Mouse (Mus musculus) MEL (cell line): Measurements from ENCODE around the gene Gm3435.
"Not testable (repeated sequence)": the region's sequence is repeated elsewhere in the genome, so short reads cannot be mapped to it uniquely, and the experiment has no call there.

Experiments
- BHLHE40 ChIP-seq: IDR thresholded peaks from 2 replicates; pipeline ENCODE4 v1.6.1; 2012; ENCODE audit warnings: low read depth, mild to moderate bottlenecking, inconsistent platforms, low read length, improper control_type of control experiment, borderline replicate concordance
- CTCF ChIP-seq, 3 experiments: IDR thresholded peaks in 2 of 3; conservative IDR thresholded peaks in 1 of 3; 2 replicates each; pipeline ENCODE4 v1.5.1; 2011 to 2012; ENCODE audit warnings: low read length in 3 of 3, low read depth in 2 of 3, mild to moderate bottlenecking in 2 of 3, improper control_type of control experiment in 1 of 3, inconsistent platforms in 1 of 3, mixed read lengths in 1 of 3, moderate library complexity in 1 of 3; ENCODE audit not compliant: control insufficient read depth in 1 of 3, insufficient read depth in 1 of 3, poor library complexity in 1 of 3, severe bottlenecking in 1 of 3
- GABPA ChIP-seq: IDR thresholded peaks from 2 replicates; pipeline ENCODE4 v1.6.1; 2012; ENCODE audit warnings: low read depth, mild to moderate bottlenecking, inconsistent platforms, low read length, improper control_type of control experiment, moderate library complexity
- GATA1 ChIP-seq: IDR thresholded peaks from 2 replicates; pipeline ENCODE4 v1.6.1; 2011; ENCODE audit warnings: low read depth, low read length, improper control_type of control experiment
- POLR2A ChIP-seq, 2 experiments: IDR thresholded peaks; 2 replicates each; pipeline ENCODE4 v1.6.1; 2011 to 2012; ENCODE audit warnings: low read length in 2 of 2, mild to moderate bottlenecking in 2 of 2, control low read depth in 1 of 2, improper control_type of control experiment in 1 of 2, low read depth in 1 of 2, moderate library complexity in 1 of 2; ENCODE audit not compliant: control insufficient read depth in 1 of 2, insufficient read depth in 1 of 2, poor library complexity in 1 of 2
- USF1 ChIP-seq: IDR thresholded peaks from 2 replicates; pipeline ENCODE4 v1.6.1; 2014; ENCODE audit warnings: low read depth, mild to moderate bottlenecking, inconsistent platforms, low read length, improper control_type of control experiment, moderate library complexity

DNA sequence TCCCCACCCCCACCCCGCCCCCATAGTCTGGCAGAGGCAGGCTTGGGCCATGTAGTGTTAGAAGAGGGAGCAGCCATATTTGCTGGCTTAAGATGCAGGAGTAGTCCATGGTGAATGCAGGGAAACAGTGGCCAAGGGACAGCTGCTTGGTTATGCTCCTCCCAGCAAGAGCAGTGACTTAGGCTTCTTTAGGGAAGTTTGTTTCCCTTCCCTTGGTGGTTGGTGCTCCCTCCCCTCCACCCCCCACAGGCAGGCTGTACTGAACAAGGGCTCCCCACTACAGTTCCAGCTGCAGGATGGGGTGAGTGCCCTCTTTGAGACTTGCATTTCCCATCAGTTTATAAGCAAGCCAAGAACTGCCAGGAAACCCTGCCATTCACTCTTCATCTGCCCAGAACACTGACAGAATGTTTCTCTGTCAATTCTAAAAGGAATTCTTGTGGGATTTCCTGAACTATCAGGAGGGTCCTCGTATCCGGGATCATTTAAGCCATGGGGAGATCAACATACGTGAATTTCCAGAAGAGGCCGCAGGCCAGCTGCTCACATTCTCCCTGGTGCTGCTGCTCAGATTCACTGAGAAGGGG lies 19.8 kb upstream of the Gm3435 start:
- not testable (repeated sequence) for TF ChIP-seq CTCF (IDR thresholded peaks at IDR 0.05 in 2 of 3, conservative IDR thresholded peaks at IDR 0.05 in 1 of 3; ENCODE audit: control insufficient read depth in 1 of 3, insufficient read depth in 1 of 3, low read depth in 2 of 3, low read length in 3 of 3, poor library complexity in 1 of 3, severe bottlenecking in 1 of 3); POLR2A (IDR thresholded peaks at IDR 0.05; ENCODE audit: control insufficient read depth in 1 of 2, insufficient read depth in 1 of 2, low read depth in 1 of 2, low read length in 2 of 2, poor library complexity in 1 of 2); USF1; GATA1; BHLHE40; GABPA
